Mouse (Mus musculus) embryonic facial prominence, embryonic 10.5 days (tissue): ENCODE results near the gene Agbl1. TPM values are rescaled to one million over a fixed set of nuclear protein-coding genes. Genes with fewer than 3 reads are reported as not detected.
"Not testable (repeated sequence)": the region's sequence is repeated elsewhere in the genome, so short reads cannot be mapped to it uniquely, and the experiment has no call there.

Source experiments
- DNase-seq: peaks from one replicate; pipeline ENCODE4 v3.0.0-alpha.2; 2017; ENCODE audit warnings: low spot score
- H3K27ac ChIP-seq: fragments of 300-500 bp; sonication (generic); replicated peaks from 2 replicates; pipeline ENCODE4 v1.5.1; 2016; ENCODE audit warnings: mild to moderate bottlenecking
- H3K27me3 ChIP-seq: fragments of 300-500 bp; sonication (generic); replicated peaks from 2 replicates; pipeline ENCODE4 v1.6.1; 2016; ENCODE audit warnings: low read depth, mild to moderate bottlenecking; ENCODE audit not compliant: poor library complexity, severe bottlenecking
- H3K36me3 ChIP-seq: fragments of 300-500 bp; sonication (generic); replicated peaks from 2 replicates; pipeline ENCODE4 v1.6.1; 2016; ENCODE audit warnings: mild to moderate bottlenecking, moderate library complexity
- H3K4me1 ChIP-seq: fragments of 300-500 bp; sonication (generic); 2 replicates; pipeline ENCODE4 v1.6.1; 2016
- H3K4me3 ChIP-seq: fragments of 300-500 bp; sonication (generic); 2 replicates; pipeline ENCODE4 v1.5.1; 2016; ENCODE audit warnings: mild to moderate bottlenecking, moderate library complexity
- H3K9me3 ChIP-seq: fragments of 300-500 bp; sonication (generic); 2 replicates; pipeline ENCODE4 v1.6.1; 2016; ENCODE audit warnings: mild to moderate bottlenecking
- WGBS: fragments of 180-500 bp; shearing (Covaris S2); methylation state at CpG from one replicate; pipeline ENCODE4 v1.1.7; 2016; 5-methylcytosine and 5-hydroxymethylcytosine counted together
- polyA plus RNA-seq: library from polyadenylated mRNA; unstranded; fragments of >200 nt; fragmentation: Nextera tagmentation; extraction: Ambion mirVana; gene quantifications from 2 replicates; pipeline ENCODE4 v1.2.1, GENCODE M21; 2016

Agbl1 gene
- not detected in 2 replicates for polyA plus RNA-seq

- WGBS, result 58% methylated on average over 7 of the region's 7 CpGs
- peaks cover 10% of the 10 kb centered on the region for H3K4me1 ChIP-seq
- DNase-seq, result no peak
- H3K27me3 ChIP-seq, result no peaks in the 10 kb centered on the region
- no peaks in the 10 kb centered on the region for H3K9me3 ChIP-seq
- no peak within 1 kb of the TSS for H3K27ac ChIP-seq
- H3K36me3 ChIP-seq, result no peaks in the 10 kb centered on the region
- no peak within 1 kb of the TSS for H3K4me3 ChIP-seq
These were observed at the start of gene Agbl1 for GRCm38 (mm10) chr7:76229311-76229937. TSS of gene Agbl1 (plus strand) at chr7:76229887.

GRCm38 (mm10) chr7:76185005-76185658 is 44.6 kb upstream of the Agbl1 start:
- WGBS, result 48% methylated on average over 7 of the region's 7 CpGs
- 0 out of 2 replicates have a peak overlapping the region, but pooled peaks have one; percentile 8 for H3K4me3 ChIP-seq
- H3K27ac ChIP-seq, result no peak overlapping the region
- no peaks in the 10 kb centered on the region for H3K27me3 ChIP-seq
- H3K4me1 ChIP-seq, result peaks cover 15% of the 10 kb centered on the region
- H3K36me3 ChIP-seq, result no peaks in the 10 kb centered on the region
- peak; percentile 15 for DNase-seq
- H3K9me3 ChIP-seq, result no peaks in the 10 kb centered on the region

- H3K27ac ChIP-seq, result no peak overlapping the region
- no peak for DNase-seq
These were observed 44.0 kb upstream of the Agbl1 start for GRCm38 (mm10) chr7:76185681-76186121.

DNA sequence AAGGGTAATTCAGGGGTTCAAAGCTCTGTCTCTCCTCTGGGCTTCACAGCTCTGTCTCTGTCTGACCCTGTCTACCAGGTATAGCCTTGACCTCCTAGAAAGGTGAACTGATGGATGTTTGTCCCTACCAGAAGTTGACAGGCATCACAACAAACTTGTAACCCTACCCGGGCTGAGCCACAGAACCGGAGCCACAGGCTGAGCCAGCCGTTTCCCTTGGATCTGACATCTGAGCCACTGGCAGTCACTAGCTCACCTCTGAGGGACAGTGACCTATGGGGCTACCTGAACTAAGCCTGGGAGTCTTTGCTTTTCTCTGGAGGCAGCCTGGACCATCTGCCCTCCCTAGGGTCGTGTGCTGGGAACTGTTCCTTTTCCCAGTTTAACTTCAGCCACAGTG is 11.1 kb upstream of the Agbl1 start:
- 45% methylated on average over 4 of the region's 4 CpGs for WGBS

More at GRCm38 (mm10) chr7:76185681-76186121, 44.0 kb upstream of the Agbl1 start:
- 43% methylated on average over 6 of the region's 6 CpGs for WGBS
- Histone ChIP-seq H3K27me3 (no peaks in the 10 kb centered on the region), H3K9me3 (no peaks in the 10 kb centered on the region), H3K36me3 (no peaks in the 10 kb centered on the region), H3K4me3 (0 out of 2 replicates have a peak overlapping the region, but pooled peaks have one; percentile 8), H3K4me1 (peaks cover 15% of the 10 kb centered on the region)

GRCm38 (mm10) chr7:76219797-76220469 is 9.8 kb upstream of the Agbl1 start:
- Histone ChIP-seq H3K27ac (no peak overlapping the region), H3K36me3 (no peaks in the 10 kb centered on the region), H3K9me3 (no peaks in the 10 kb centered on the region), H3K4me1 (peaks cover 5% of the 10 kb centered on the region; the same call in 1 of the 2 replicates), H3K4me3 (no peak overlapping the region), H3K27me3 (no peaks in the 10 kb centered on the region)
- WGBS, result 85% methylated on average over 7 of the region's 7 CpGs
- DNase-seq, result no peak

More for the DNA sequence above, 11.1 kb upstream of the Agbl1 start:
- Histone ChIP-seq H3K9me3 (no peaks in the 10 kb centered on the region), H3K4me3 (no peak overlapping the region), H3K27ac (no peak overlapping the region), H3K4me1 (peaks cover 5% of the 10 kb centered on the region; the same call in 1 of the 2 replicates), H3K27me3 (no peaks in the 10 kb centered on the region), H3K36me3 (no peaks in the 10 kb centered on the region)
- DNase-seq, result peak; percentile 9

GRCm38 (mm10) chr7:76222691-76223090 is 7.0 kb upstream of the Agbl1 start:
- peaks cover 5% of the 10 kb centered on the region; the same call in 1 of the 2 replicates for H3K4me1 ChIP-seq
- H3K36me3 ChIP-seq, result no peaks in the 10 kb centered on the region
- no peak overlapping the region for H3K27ac ChIP-seq
- no peak overlapping the region for H3K4me3 ChIP-seq
- 91% methylated on average over 2 of the region's 2 CpGs for WGBS
- H3K27me3 ChIP-seq, result no peaks in the 10 kb centered on the region
- no peak for DNase-seq
- no peaks in the 10 kb centered on the region for H3K9me3 ChIP-seq

GRCm38 (mm10) chr7:76228881-76229280 is 806 bp upstream of the Agbl1 start:
- no peak for DNase-seq
- WGBS, result 50% methylated on average over 2 of the region's 2 CpGs
- Histone ChIP-seq H3K36me3 (no peaks in the 10 kb centered on the region), H3K9me3 (no peaks in the 10 kb centered on the region), H3K4me1 (peaks cover 10% of the 10 kb centered on the region), H3K27me3 (no peaks in the 10 kb centered on the region), H3K27ac (no peak overlapping the region), H3K4me3 (no peak overlapping the region)

DNA sequence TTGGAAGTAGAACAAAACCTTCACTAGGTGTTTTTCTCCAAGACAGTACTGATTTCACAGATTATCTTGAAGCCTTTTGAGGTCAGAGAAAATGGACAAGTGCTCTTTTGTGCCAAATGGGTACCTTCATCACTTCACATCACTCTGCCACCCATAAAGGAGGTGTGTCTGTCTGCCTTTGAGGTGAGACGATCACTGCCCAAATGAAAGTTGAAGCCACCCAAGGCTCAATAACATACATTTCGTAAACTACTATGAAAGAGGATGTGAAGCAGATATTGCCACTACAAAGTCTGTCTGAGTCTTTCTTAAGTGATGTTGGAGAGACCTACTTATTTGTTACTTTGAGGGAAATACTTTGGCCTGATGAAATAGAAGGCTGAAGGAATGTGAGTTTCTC is 4.6 kb downstream of the Agbl1 start:
- H3K27ac ChIP-seq, result no peak overlapping the region
- H3K9me3 ChIP-seq, result no peaks in the 10 kb centered on the region
- H3K36me3 ChIP-seq, result no peaks in the 10 kb centered on the region
- peaks cover 4% of the 10 kb centered on the region for H3K4me1 ChIP-seq
- 80% methylated on average over 2 of the region's 2 CpGs for WGBS
- no peaks in the 10 kb centered on the region for H3K27me3 ChIP-seq
- no peak overlapping the region for H3K4me3 ChIP-seq
- no peak for DNase-seq

GRCm38 (mm10) chr7:76237497-76237896 is 7.8 kb downstream of the Agbl1 start:
- Histone ChIP-seq H3K9me3 (no peaks in the 10 kb centered on the region), H3K36me3 (no peaks in the 10 kb centered on the region), H3K4me3 (no peak overlapping the region), H3K27ac (no peak overlapping the region), H3K4me1 (no peaks in the 10 kb centered on the region), H3K27me3 (no peaks in the 10 kb centered on the region)
- 86% methylated on average over 4 of the region's 4 CpGs for WGBS
- no peak for DNase-seq

DNA sequence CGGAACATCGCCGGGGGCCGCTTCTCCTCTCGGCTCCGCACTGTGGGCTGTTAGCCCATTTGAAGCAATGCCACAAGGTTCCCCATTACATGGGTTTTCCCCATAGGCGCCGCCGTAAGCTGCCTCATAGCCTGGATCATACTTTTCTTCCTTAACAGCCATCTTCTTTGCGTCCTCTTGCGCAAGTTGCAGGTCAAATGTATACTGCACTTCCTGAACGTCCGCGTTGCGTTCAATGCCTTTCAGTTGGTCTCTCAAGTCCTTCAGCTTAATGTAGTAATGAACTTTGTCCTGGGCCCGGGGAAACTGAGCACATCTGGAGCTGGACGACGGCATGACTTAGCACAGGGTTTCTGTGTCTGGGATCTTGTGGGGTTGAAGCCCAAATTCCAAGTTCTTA is 15.2 kb downstream of the Agbl1 start:
- not testable (repeated sequence) for H3K27me3 ChIP-seq, DNase-seq, H3K4me1 ChIP-seq, H3K36me3 ChIP-seq, H3K27ac ChIP-seq, H3K9me3 ChIP-seq, H3K4me3 ChIP-seq
- 97% methylated on average over 18 of the region's 18 CpGs for WGBS

GRCm38 (mm10) chr7:76275061-76275460 is 45.4 kb downstream of the Agbl1 start:
- Histone ChIP-seq H3K27ac (no peak overlapping the region), H3K4me1 (no peaks in the 10 kb centered on the region), H3K27me3 (no peaks in the 10 kb centered on the region), H3K4me3 (no peak overlapping the region), H3K36me3 (no peaks in the 10 kb centered on the region), H3K9me3 (no peaks in the 10 kb centered on the region)
- DNase-seq, result no peak

- Histone ChIP-seq H3K27ac (no peak overlapping the region), H3K36me3 (no peaks in the 10 kb centered on the region), H3K9me3 (no peaks in the 10 kb centered on the region), H3K27me3 (no peaks in the 10 kb centered on the region), H3K4me1 (no peaks in the 10 kb centered on the region), H3K4me3 (no peak overlapping the region)
- no peak for DNase-seq
- 61% methylated on average over 2 of the region's 2 CpGs for WGBS
These were observed 53.1 kb downstream of the Agbl1 start for GRCm38 (mm10) chr7:76282831-76283230.
